Mouse (Mus musculus): Measurements from ENCODE around the gene Endod1. TPM values are rescaled to one million over a fixed set of nuclear protein-coding genes. Genes with fewer than 3 reads are reported as not detected.

The Endod1 gene
- total RNA-seq (2021): 10 to 100 TPM; 69.8 to 73.9 TPM

- no peak for DNase-seq
Measured at GRCm38 (mm10) chr9:14381353-14382055, at the start of gene Endod1. TSS of gene Endod1 (minus strand) at chr9:14381507.

GRCm38 (mm10) chr9:14409153-14409552 is 27.8 kb upstream of the Endod1 start:
- DNase-seq: no peak

GRCm38 (mm10) chr9:14408044-14408443 is 26.7 kb upstream of the Endod1 start:
- no peak for DNase-seq

GRCm38 (mm10) chr9:14406056-14406455 is 24.7 kb upstream of the Endod1 start:
- DNase-seq: no peak

- DNase-seq: no peak
Measured at GRCm38 (mm10) chr9:14402099-14402498, 20.8 kb upstream of the Endod1 start.

GRCm38 (mm10) chr9:14400392-14400791 is 19.1 kb upstream of the Endod1 start:
- DNase-seq: no peak

GRCm38 (mm10) chr9:14398946-14399345 is 17.6 kb upstream of the Endod1 start:
- no peak for DNase-seq

GRCm38 (mm10) chr9:14398084-14398483 is 16.8 kb upstream of the Endod1 start:
- DNase-seq: no peak

GRCm38 (mm10) chr9:14397449-14397819 is 16.1 kb upstream of the Endod1 start:
- no peak for DNase-seq

GRCm38 (mm10) chr9:14396819-14397448 is 15.6 kb upstream of the Endod1 start:
- no peak for DNase-seq

GRCm38 (mm10) chr9:14396096-14396495 is 14.8 kb upstream of the Endod1 start:
- no peak for DNase-seq

- no peak for DNase-seq
Measured at GRCm38 (mm10) chr9:14394956-14395561, 13.8 kb upstream of the Endod1 start.

GRCm38 (mm10) chr9:14391841-14392318 is 10.6 kb upstream of the Endod1 start:
- DNase-seq: no peak

GRCm38 (mm10) chr9:14391286-14391685 is 10.0 kb upstream of the Endod1 start:
- no peak for DNase-seq

GRCm38 (mm10) chr9:14390278-14390677 is 9.0 kb upstream of the Endod1 start:
- no peak for DNase-seq

- peak in 1 of 2 experiments; percentile 27 for DNase-seq
Measured at GRCm38 (mm10) chr9:14389050-14389621, 7.8 kb upstream of the Endod1 start.

- DNase-seq: no peak
Measured at GRCm38 (mm10) chr9:14388001-14388400, 6.7 kb upstream of the Endod1 start.

GRCm38 (mm10) chr9:14386831-14387230 is 5.5 kb upstream of the Endod1 start:
- DNase-seq: no peak

GRCm38 (mm10) chr9:14385665-14386064 is 4.4 kb upstream of the Endod1 start:
- no peak for DNase-seq

GRCm38 (mm10) chr9:14383186-14383920 is 2.0 kb upstream of the Endod1 start:
- DNase-seq: no peak

- no peak for DNase-seq
Measured at GRCm38 (mm10) chr9:14382256-14382791, 1.0 kb upstream of the Endod1 start.

All from layer of hippocampus, postnatal 36 days (tissue).